Mouse (Mus musculus): Measurements from ENCODE around the gene Setd1b. TPM values are rescaled to one million over a fixed set of nuclear protein-coding genes. Genes with fewer than 3 reads are reported as not detected.
"Not testable (repeated sequence)": the region's sequence is repeated elsewhere in the genome, so short reads cannot be mapped to it uniquely, and the experiment has no call there.

Setd1b gene
- total RNA-seq, 1 experiment from 2014 or later: 25.5 TPM

- DNase-seq: not testable (repeated sequence)
These were observed 60.8 kb downstream of the Setd1b start for GRCm38 (mm10) chr5:123202771-123203170.

- DNase-seq: not testable (repeated sequence)
These were observed 61.6 kb downstream of the Setd1b start for GRCm38 (mm10) chr5:123203591-123203990.

Other genes starting within 250 kb of the Setd1b start
- 20.5 and 24.7 TPM in 2 replicates for gene Kdm2b, start 152.4 kb upstream of the Setd1b start, total RNA-seq (2021)
- 11.7 and 13.4 TPM in 2 replicates for gene Orai1, start 127.1 kb upstream of the Setd1b start, total RNA-seq (2021)
- not detected in 2 replicates for gene Morn3, start 95.2 kb upstream of the Setd1b start, total RNA-seq (2021)
- 17.7 and 19.2 TPM in 2 replicates for gene Tmem120b, start 73.8 kb upstream of the Setd1b start, total RNA-seq (2021)
- gene Rhof, start 9.5 kb upstream of the Setd1b start, total RNA-seq (2021): 0.89 and 4.2 TPM in 2 replicates
- 25.6 and 28.6 TPM in 2 replicates for gene Psmd9, start 27.2 kb downstream of the Setd1b start, total RNA-seq (2021)
- 9.9 and 203 TPM in 2 replicates for gene Hpd, start 40.5 kb downstream of the Setd1b start, total RNA-seq (2021)
- 0.74 and 0.86 TPM in 2 replicates for gene Wdr66, start 109.9 kb downstream of the Setd1b start, total RNA-seq (2021)
- gene Bcl7a, start 201.6 kb downstream of the Setd1b start, total RNA-seq (2021): 11.9 and 16.1 TPM in 2 replicates